Comparison of ENCODE assay signal across 17 mouse cellular contexts in genomic region chr15:87374670-87375069, GRCm38 (mm10).
DNase-seq lines count a peak whose midpoint lies in the region; TF ChIP-seq lines count a peak whose summit lies in the region.
"Had no signal": no experiment of that assay in that cellular context is flagged by ENCODE, and none has a peak within 500 bp of the region (broad histone marks: within the 10 kb centered on the region; RNA-seq: fewer than 3 reads in every experiment).

No protein-coding gene starts in this region.

- peak; percentile 9 to 42 for DNase-seq in frontal cortex, adult 2 months (ENCODE audit: extremely low spot score in 1 of 2, low spot score in 1 of 2)
- no peak for DNase-seq in frontal cortex, postnatal 25 days (ENCODE audit: low spot score in 2 of 2)
- DNase-seq in left cerebral cortex, postnatal 25 days (ENCODE audit: low spot score in 2 of 2): peak; percentile 31 to 75
- no peak for DNase-seq in left cerebral cortex, adult 11 months (ENCODE audit: low spot score)
- peak; percentile 37 for DNase-seq in brain, embryonic 14.5 days (ENCODE audit: low read depth)
- DNase-seq in right cerebral cortex, postnatal 10 days (ENCODE audit: low spot score in 2 of 2): peak; percentile 51 to 73
- DNase-seq in embryo, embryonic 10.5 days (ENCODE audit: low spot score): no peak
- no peak for DNase-seq in adrenal gland, postnatal 14 days
- DNase-seq: adrenal gland, adult 2 months; cerebellum, adult 8-10 months; gastrocnemius, adult 2 months; heart, adult 11 months; heart, postnatal 36 days; kidney, postnatal 10 days; lung, embryonic 14.5 days; lung, postnatal 4 days; thymus, adult 2 months had no signal

- no peak for TF ChIP-seq CTCF in brain, embryonic 14.5 days (IDR thresholded peaks at IDR 0.05; ENCODE audit: borderline replicate concordance, extremely low read depth, insufficient read depth, insufficient read length)

- no peak for TF ChIP-seq POLR2A in brain, embryonic 14.5 days (IDR thresholded peaks at IDR 0.05; ENCODE audit: borderline replicate concordance, extremely low read depth, insufficient read depth, insufficient read length, poor library complexity, severe bottlenecking)

- intact Hi-C loops in left cerebral cortex, postnatal 25 days (cut with DNase I): no loop called here

Comparison
In these comparisons a context has a peak if more than half of its experiments do, and no peak if none do; other contexts are left out.
1. DNase-seq: peak in frontal cortex, adult 2 months (2 of 2), left cerebral cortex, postnatal 25 days (2 of 2), brain, embryonic 14.5 days (single experiment) and right cerebral cortex, postnatal 10 days (2 of 2); none in frontal cortex, postnatal 25 days (0 of 2), left cerebral cortex, adult 11 months (single experiment), embryo, embryonic 10.5 days (single experiment) and adrenal gland, postnatal 14 days (single experiment).